Mouse (Mus musculus) olfactory bulb, adult 2 months (tissue): ENCODE measurements around the gene Hmgcs1. TPM values are rescaled to one million over a fixed set of nuclear protein-coding genes. Genes with fewer than 3 reads are reported as not detected.
"Not testable (repeated sequence)": the region's sequence is repeated elsewhere in the genome, so short reads cannot be mapped to it uniquely, and the experiment has no call there.

ENCODE experiments used
- H3K27ac ChIP-seq: fragments of 200-500 bp; 2 replicates; pipeline ENCODE4 v1.5.1; 2012; ENCODE audit warnings: low read depth, low read length; ENCODE audit not compliant: insufficient read depth
- H3K4me1 ChIP-seq: fragments of 200-500 bp; 2 replicates; pipeline ENCODE4 v1.6.1; 2012; ENCODE audit warnings: low read length; ENCODE audit not compliant: control insufficient read depth, insufficient read depth
- H3K4me3 ChIP-seq: fragments of 200-500 bp; 2 replicates; pipeline ENCODE4 v1.5.1; 2012; ENCODE audit warnings: mild to moderate bottlenecking, low read depth, low read length, moderate library complexity; ENCODE audit not compliant: insufficient read depth
- CTCF ChIP-seq: fragments of 200-500 bp; IDR thresholded peaks from 2 replicates; pipeline ENCODE4 v1.5.1; 2012; ENCODE audit warnings: low read depth, mild to moderate bottlenecking, low read length, moderate library complexity; ENCODE audit not compliant: insufficient read depth
- POLR2A ChIP-seq: fragments of 200-500 bp; IDR thresholded peaks from 2 replicates; pipeline ENCODE4 v1.6.1; 2012; ENCODE audit warnings: mild to moderate bottlenecking, low read depth, low read length, moderate library complexity; ENCODE audit not compliant: insufficient read depth
- WGBS: fragments of 180-500 bp; shearing (Covaris S2); methylation state at CpG from one replicate; pipeline ENCODE4 v1.1.7; 2018; 5-methylcytosine and 5-hydroxymethylcytosine counted together
- polyA plus RNA-seq: library from polyadenylated mRNA; stranded (reverse); fragments of >200 nt; gene quantifications from 2 replicates; pipeline ENCODE4 v1.2.4, GENCODE M21; 2012; ENCODE audit warnings: low replicate concordance; ENCODE audit not compliant: missing spikeins, insufficient read depth, insufficient read length

Hmgcs1 gene
- polyA plus RNA-seq, 1 experiment = not detected

DNA sequence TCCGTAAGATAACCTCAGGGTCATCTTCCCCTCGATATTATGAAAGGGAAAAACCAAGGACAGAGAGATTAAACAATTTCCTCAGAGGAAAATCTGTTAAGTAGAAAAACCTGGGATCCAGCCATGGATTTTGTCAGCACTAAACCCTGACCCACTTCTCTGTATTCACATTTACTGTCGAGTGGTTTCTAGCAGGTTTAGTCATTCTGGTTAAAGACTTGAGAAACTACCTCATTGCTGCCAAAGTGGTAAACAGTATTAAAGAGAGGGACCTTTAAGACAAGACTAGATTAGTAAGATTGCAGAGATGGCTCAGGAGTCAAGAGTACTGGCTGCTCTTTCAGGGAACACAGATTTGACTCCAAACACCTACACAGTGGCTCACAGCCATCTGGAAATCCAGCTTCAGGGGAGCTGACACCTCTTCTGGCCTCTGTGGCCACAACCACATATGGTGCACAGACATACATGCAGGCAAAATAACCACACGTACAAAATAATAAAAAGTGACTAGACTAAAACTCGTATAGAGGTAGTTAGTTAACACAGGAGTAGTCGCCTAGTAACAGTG lies 33.2 kb upstream of the Hmgcs1 start:
- Histone ChIP-seq H3K4me1 (peaks cover 4% of the 10 kb centered on the region; the same call in 1 of the 2 replicates), H3K27ac (no peak overlapping the region), H3K4me3 (no peak overlapping the region)
- TF ChIP-seq CTCF (no peak), POLR2A (no peak)
- WGBS = 77% methylated on average over 6 of the region's 6 CpGs

DNA sequence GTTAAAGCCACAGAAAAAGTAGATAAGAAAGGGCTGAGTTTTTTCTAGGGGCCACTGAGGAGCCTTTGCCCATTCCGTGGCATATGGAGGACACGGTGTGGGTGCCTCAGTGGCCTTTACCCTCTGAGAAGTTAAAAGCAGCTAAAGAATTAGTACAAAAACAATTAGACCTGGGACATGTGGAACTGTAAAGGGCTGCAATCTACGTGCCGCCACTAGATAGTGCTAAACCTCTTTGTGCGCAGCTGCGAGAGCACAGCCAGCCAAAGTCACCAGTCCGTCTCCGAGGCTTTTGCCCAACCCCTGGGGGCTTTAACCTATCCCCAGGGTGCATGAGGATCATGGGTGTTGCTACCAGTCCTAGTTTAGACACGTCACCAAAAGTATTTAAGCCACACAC lies 28.8 kb upstream of the Hmgcs1 start:
- H3K4me1 ChIP-seq, H3K27ac ChIP-seq, H3K4me3 ChIP-seq: not testable (repeated sequence)
- 24% methylated on average over 6 of the region's 9 CpGs for WGBS

DNA sequence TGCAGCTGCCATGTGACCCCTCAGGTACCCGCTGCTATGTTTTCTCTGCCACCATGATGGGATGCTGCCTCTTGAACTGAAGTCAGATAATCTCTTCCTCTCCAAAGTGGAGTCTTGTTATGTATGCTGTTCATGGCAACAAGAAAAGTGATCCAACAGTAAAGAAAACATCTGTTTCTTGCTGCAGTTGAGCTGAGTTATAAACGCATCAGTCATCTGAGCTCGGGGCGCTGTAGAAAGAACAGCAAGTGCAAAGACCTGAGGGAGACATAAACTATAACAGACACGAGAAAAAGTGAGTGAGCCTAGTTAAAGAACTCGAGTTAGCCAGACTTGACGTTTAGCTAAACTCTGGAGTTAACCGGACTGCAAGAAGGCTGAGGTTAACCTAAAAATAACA lies 11.4 kb upstream of the Hmgcs1 start:
- WGBS = 92% methylated on average over 8 of the region's 8 CpGs
- TF ChIP-seq CTCF = no peak
- no peak for TF ChIP-seq POLR2A
- peaks cover 7% of the 10 kb centered on the region for H3K4me1 ChIP-seq
- no peak overlapping the region for H3K27ac ChIP-seq
- no peak overlapping the region for H3K4me3 ChIP-seq

DNA sequence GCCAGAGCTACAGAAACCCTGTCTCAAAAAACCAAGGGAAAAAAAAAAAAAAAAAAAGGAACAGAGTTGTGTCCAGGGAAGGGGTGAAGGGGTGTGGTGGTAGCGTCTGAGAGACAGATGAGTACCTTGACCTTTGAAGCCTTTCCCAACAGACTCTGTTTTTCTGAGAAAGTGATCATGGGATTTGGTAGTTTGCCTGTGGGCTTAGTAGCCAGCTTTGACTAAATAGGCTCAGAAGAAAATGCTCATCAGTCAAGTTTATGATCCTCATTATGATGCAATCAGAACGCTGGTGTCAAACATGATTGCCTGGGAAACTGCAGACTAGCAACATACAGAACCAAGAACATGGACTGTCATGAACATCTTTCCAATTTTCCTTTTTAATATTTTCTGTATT lies 10.5 kb upstream of the Hmgcs1 start:
- TF ChIP-seq CTCF = no peak
- no peak for TF ChIP-seq POLR2A
- Histone ChIP-seq H3K27ac (no peak overlapping the region), H3K4me3 (no peak overlapping the region), H3K4me1 (peaks cover 7% of the 10 kb centered on the region)
- 94% methylated on average over 2 of the region's 2 CpGs for WGBS

DNA sequence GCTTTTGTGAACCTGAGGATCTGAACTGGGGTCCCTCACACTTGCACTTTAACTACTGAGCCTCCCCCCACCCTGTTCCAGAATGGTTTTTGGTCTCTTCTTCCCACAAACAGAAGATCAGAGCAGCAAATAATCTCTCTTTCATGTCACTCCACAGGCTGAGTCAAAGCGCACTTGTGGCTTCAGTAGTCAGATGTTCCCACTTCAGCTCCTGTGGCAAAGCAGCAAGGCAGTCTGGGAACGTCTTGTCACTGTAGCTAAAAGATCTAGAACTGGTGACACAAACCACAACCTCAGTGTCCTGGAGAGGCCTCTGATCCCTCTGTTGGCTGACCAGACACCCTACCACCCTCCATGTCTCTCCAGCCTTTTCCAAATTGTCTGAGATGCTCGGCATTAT lies 9.0 kb upstream of the Hmgcs1 start:
- H3K4me1 ChIP-seq = peaks cover 7% of the 10 kb centered on the region
- no peak overlapping the region for H3K4me3 ChIP-seq
- 53% methylated on average over 3 of the region's 3 CpGs for WGBS
- TF ChIP-seq CTCF = no peak
- TF ChIP-seq POLR2A = no peak
- H3K27ac ChIP-seq = no peak overlapping the region

DNA sequence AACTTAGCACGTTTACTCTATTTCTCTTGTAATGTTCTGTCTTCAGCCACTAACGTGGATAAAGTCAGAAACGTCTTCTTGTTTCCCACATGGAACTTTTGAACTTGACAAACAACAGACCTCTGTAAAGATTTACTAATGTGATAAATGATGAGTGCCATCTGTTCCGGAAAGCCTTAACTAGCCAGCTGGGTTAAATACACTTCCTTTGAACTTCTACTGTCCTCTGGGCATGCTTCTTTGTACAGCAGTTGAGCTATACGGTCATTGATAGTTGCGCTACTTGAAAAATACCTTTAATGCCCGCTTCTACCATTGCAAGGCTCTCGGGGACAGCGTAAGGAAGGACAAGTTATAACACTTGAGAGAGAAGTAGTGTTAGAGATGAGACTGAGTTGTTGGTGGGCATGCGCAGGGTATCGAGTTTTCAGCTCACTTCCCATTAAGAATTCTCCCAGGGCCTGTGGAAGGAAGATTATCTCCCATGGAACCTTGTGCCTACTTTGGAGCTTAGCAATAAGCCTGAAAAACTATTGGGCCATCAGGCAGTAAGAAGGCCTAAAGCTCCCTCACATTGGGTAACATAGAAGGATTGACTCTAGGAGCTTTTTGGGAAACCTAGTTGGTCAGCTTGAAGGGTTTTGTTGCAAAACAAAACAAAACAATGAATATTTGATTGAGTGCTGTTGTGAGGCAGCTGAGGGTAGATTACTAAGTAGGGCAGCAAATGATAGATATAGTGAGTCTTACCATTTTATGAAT lies 5.6 kb upstream of the Hmgcs1 start:
- Histone ChIP-seq H3K4me1 (peaks cover 10% of the 10 kb centered on the region), H3K4me3 (no peak overlapping the region), H3K27ac (no peak overlapping the region)
- TF ChIP-seq POLR2A (no peak), CTCF (no peak)
- WGBS = 86% methylated on average over 11 of the region's 11 CpGs

DNA sequence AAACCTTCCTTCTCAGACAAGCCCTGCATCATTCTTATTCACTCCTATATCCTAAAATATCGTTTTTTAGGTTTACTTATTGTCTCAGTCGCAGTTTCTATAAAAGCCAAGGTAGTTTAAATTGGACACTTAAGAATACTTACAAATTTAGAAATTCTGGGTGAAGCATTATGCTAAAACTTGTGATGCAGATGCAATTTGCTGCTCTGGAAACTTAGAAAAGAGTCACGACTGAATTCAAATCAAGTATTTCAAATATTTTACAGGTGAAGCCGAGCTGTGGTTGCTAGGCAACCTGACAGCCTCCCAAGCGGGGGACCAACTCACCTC lies 505 bp upstream of the Hmgcs1 start:
- Histone ChIP-seq H3K27ac (no peak overlapping the region), H3K4me1 (peaks cover 5% of the 10 kb centered on the region; the same call in 1 of the 2 replicates), H3K4me3 (peak overlapping the region; percentile 48)
- WGBS = 4% methylated on average over 5 of the region's 5 CpGs
- no peak for TF ChIP-seq CTCF
- no peak for TF ChIP-seq POLR2A

DNA sequence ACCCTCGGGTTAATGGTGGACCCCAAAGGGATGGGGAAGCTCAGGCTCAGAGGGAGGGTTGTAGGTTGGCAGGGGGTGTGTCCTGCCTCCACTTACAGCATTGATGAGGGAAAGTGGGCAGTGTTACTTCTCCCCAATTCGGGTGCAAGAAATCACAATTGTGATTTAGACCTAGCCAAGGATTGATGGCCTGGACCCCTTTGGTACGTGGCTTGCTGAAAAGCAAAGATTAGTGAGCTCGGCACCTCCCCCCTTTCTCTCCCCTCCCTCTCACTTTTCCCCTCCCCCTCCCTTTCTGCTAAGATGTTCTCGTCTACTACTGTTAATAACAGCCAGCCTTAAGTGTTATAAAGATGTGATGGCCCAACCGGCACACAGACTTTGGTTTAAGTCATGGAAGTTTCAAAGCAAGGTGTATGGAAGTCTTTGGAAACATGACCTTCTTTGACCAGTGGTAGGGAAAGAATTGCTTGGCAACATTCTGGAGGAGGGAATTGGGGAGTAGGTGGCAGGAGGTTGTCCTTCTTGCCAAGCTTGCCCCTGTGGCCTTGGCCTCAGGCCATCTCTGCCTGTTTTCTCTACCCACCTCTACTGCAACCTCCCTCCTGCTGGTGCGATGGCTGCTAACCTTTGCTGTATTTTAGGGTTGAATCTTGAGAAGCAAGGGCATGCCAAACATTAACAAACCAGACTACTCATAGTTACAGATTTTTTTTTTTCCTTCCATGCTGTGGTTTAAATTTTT lies 869 bp downstream of the Hmgcs1 start:
- H3K27ac ChIP-seq = peak overlapping the region; percentile 88
- peak overlapping the region; percentile 92 for H3K4me3 ChIP-seq
- H3K4me1 ChIP-seq = peaks cover 8% of the 10 kb centered on the region; the same call in 1 of the 2 replicates
- TF ChIP-seq POLR2A (no peak), CTCF (no peak)
- WGBS = 2% methylated on average over 7 of the region's 7 CpGs

DNA sequence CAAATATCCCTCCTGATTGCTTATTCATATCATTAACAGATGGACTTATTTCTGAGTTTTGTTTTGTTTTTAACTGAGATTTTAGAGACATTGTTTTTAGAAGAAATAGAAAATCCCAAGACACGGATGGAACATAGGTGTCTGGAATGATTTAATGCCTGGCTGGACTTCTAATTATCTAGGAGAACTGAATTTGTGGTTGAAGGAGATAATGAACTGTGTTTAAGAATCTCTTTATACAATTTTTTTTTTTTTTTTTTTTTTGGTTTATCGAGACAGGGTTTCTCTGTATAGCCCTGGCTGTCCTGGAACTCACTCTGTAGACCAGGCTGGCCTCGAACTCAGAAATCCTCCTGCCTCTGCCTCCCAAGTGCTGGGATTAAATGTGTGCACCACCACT lies 1.8 kb downstream of the Hmgcs1 start:
- 52% methylated on average over 3 of the region's 3 CpGs for WGBS
- H3K27ac ChIP-seq, H3K4me1 ChIP-seq, H3K4me3 ChIP-seq: not testable (repeated sequence)

DNA sequence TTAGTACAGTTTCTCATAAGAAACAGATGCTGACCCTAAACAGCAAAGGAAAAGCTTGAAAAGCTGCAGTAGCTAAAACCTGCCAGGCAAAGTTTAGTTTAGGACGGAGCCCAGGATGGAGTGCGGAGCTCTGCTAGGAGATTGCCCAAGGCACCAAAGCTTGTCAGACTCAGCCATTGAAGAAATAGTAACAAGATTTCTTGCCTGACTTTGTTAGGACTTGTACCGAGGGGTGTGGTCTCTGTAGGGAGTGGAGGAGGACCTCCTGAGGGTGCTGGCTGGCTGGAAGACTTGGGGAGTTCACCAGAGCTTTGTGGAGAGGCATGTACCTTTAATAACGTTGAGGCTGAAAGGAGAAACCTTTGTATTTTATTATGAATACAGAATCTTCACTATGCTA lies 5.5 kb downstream of the Hmgcs1 start:
- no peak overlapping the region for H3K27ac ChIP-seq
- H3K4me1 ChIP-seq = peaks cover 5% of the 10 kb centered on the region; the same call in 1 of the 2 replicates
- 47% methylated on average over 4 of the region's 4 CpGs for WGBS
- H3K4me3 ChIP-seq = no peak overlapping the region
- TF ChIP-seq CTCF (no peak), POLR2A (no peak)
